Mouse (Mus musculus): ENCODE measurements at regions not wholly inside any gene's neighbourhood (a gene's known extent, or its start where the extent isn't known, plus 50 kb on each side); places are given as distances from the start of the nearest gene placed in this dataset.

DNA sequence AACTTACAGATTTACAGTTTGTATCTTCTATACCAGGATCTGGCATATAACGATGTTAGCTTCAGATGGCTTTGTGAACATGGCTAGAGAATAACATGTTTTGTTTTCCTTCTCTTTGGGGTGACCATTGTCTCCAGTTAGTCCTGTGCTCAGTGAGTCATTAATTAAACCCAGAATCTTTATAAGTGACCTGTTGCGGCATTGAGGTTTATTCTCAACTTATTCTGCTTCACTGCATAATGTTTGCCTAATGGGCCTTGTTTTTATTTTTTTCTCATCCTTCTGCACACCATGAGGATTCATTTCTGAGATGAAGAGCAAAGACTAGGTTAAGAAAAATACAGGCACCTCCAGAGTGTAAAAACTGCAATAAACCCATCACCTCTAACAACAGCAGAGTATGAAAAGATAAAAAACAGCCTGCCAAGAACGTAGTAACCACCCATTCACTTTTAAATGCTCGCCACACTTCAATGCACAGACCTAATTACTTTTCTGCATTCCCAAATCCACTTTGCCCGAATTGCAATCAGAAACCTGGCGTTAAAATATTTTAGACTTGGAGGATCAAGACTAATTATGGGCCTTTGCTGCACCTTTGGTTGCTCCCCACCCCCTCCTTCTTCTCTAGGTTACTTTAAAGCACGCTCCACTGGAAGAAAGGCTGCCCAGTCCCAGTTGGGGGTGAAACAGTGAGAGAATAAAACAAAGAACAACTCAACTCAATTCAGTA lies 381.5 kb upstream of the Nr2f1 start:
- DNase-seq = peak; percentile 70

DNA sequence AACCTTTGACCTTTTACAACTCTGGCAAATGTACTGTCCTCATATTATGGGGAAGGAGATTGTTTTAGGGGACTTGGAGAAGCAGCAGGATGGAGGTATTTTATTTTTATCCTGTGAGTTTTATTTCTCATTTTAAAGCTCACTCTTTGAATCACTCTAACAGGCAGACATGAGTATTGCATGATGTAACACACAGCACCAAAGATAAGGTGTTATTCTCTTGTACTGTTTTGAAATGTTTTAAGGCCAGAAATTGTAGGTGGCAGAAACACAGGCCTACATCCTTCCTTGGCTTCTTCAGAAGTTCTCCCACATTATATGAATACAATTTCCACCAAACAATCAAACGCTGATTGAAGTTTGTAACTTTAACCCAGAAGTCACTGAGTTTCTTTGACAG lies 377.9 kb upstream of the Nr2f1 start:
- no peak for DNase-seq

DNA sequence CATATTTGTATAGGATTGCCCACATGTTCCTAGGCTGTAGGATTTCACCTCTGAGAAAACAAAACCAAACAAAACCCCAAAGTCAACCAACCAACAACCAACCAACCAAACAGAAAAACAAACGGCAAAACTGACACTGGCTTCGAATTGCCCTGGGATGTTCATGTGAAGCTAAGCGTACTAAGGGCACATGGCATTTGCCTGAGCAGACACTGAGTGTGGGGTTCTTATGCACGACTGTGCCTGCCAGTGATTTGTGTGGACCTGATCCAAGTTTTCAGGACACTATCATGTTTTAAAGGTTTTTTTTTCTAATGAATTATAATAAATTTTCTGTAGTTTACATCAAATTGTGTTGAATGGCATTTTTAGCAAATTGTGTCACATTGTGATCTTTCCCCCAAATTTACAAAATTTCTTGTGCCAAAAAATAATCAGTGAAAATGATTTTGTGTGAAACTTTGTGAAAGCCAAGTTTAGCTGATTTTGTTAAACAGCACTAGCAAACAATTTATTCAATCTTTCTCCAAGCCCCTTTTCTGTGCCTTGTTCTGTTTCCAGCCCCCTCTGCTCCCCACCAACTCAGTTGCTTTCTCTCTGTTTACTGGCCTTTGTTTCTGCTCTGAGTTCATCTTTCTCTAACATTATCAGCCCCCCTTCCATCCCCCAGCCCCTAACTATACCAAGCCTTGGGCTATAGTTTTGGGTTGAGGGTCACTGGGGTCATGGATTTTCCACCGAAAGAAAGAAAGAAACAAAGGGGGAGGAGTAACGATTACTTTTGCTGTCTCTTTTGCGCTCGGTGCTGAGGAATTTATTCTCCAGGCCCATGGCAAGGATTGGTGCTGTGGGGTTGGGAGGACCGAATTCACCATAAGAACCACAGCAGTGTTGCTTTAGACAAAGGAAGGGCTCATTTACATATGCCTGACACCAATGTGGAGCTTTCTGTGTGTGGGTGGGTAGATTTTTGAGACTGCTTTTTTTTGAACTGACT lies 377.0 kb upstream of the Nr2f1 start:
- peak; percentile 73 for DNase-seq

DNA sequence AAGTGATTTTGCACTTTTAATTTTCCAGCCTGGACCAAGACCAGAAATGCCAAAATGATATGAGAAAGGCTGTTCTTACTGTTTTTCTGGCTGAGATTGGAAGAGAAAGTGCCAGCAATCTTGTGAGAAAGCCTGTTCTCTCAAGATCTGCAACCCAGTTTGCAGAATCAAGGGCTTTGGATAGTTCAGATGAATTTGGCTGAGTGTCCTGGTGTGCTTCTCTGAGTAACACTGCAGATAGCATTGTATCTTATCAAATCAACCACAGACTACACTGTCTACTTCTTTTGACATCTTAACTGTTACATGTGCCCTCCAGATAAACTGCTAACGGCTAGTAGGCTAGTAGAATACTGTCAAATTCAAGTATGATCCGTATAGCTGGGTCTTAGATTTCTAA lies 371.5 kb upstream of the Nr2f1 start:
- no peak for DNase-seq

DNA sequence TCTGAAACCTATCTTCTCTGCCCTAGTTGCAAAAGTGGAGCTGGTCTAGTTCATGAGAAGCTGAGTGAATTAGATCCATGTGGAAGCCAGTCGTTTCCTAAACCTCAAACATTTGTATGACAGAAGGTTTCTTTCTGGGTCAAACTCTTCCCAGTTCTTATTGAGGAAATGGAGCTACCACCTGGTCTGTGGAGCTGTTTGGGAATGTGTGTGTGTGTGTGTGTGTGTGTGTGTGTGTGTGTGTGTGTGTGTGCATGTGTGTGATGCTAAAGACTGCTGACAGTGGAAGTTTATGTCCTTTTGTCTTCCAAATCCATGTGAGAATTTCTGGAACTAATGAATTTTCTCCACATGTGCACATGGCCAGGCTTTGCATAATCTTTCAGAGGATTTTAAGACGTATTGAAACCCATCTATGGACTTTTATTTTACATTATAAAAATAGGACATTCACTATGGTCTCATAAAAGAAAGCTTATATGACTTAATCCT lies 324.9 kb upstream of the Nr2f1 start:
- no peak for DNase-seq

- no peak for DNase-seq
Observed at GRCm38 (mm10) chr13:78520771-78521170, 321.2 kb upstream of the Nr2f1 start.

- DNase-seq = no peak
Observed at GRCm38 (mm10) chr13:78520186-78520585, 320.6 kb upstream of the Nr2f1 start.

DNA sequence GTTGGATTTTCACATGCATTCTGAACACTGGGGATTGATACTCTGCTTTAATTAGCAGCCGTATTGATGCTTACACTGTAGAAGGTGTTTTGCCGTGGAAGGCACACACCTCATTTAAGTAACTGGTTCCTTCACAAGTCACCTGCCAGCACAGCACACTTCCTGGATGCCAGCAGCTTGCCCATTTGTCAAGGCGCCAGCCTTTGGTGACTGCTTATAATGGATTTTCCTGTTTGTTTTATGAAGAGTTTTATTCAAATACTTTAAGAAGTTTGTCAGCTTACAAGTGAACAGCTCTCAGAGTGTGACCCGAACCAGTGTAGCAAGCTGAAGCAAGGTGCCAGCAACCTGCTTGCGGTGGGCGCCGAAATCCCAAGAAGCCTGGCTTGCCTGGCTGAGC lies 301.0 kb upstream of the Nr2f1 start:
- DNase-seq = no peak

DNA sequence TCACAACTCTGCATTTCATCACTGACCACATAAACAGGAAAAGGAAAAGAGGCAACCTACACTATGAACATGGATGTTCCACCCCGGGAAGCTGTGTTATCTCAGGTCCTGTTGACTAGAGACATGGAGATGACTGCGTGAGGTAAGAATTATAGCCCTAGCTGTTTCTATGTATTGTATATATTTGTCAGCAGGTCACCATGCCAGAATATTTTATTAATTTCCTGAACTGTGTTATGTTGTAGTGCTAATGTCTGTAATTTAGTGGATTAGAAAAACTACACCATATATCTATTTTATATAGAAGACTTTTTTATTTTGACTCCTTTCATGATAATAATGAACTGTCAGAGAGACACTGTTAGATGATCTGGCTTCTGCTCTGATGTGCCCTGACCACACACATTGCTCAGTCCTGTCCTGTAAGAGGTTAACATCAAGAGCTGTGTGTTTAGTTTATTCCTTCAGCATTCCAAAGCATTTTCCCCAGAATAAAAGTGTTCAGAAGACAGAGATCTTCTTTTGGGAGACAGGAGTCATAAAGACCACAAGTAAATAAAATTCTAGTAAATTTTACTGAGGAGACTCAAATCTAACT lies 284.3 kb upstream of the Nr2f1 start:
- no peak for DNase-seq

GRCm38 (mm10) chr13:78482929-78483759 lies 283.6 kb upstream of the Nr2f1 start:
- DNase-seq = peak; percentile 23

- no peak for DNase-seq
Observed at GRCm38 (mm10) chr13:78451333-78452070, 251.9 kb upstream of the Nr2f1 start.

DNA sequence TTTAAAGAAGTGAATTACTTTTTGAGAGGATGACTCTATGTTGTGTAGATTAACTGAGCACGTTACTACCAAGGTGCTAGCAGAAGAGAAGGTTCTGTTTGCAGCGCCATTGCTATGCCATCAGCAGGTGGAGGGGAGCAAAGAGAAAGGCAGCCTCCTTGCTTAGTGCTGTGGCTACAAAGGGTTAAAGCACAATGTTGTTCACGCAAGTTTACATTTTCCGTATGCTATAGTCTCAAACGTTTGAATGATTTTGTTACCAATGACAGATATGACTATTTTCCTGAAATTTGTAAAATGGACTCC lies 247.1 kb upstream of the Nr2f1 start:
- no peak for DNase-seq

GRCm38 (mm10) chr13:78445891-78446725 lies 246.6 kb upstream of the Nr2f1 start:
- DNase-seq = peak; percentile 69

DNA sequence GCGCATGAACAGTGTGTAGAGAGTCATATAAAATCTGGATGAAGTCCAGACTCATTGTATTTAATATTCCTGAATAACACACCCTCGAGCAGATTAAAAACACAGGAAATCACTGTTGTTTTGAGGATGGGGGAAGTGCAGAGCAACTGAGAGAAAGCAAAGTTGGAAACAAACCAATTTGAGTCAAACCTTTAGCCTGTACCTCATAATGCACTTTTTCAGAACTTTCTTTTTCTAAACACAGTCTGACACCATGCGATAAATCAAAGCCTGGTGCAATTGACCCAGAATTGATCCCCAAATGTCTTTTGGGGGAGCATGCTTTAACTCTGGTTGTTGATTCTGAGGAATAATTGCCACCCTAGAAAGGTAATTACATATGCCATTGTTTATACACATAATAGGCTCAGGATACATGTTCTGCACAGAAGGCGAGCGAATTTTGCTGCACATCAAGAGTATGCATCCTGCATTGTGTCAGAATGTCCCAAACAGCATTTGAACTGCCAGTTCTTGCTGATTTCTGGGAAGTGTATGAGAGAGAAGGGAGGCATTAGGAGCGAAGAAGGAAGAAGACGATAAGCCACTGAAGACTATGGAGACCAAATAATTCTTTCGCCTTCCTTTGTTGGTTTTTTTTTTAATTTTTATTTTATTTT lies 245.3 kb upstream of the Nr2f1 start:
- no peak for DNase-seq

- DNase-seq = no peak
Observed at GRCm38 (mm10) chr13:78428469-78428868, 228.9 kb upstream of the Nr2f1 start.

GRCm38 (mm10) chr13:78428084-78428445 lies 228.5 kb upstream of the Nr2f1 start:
- no peak for DNase-seq

DNA sequence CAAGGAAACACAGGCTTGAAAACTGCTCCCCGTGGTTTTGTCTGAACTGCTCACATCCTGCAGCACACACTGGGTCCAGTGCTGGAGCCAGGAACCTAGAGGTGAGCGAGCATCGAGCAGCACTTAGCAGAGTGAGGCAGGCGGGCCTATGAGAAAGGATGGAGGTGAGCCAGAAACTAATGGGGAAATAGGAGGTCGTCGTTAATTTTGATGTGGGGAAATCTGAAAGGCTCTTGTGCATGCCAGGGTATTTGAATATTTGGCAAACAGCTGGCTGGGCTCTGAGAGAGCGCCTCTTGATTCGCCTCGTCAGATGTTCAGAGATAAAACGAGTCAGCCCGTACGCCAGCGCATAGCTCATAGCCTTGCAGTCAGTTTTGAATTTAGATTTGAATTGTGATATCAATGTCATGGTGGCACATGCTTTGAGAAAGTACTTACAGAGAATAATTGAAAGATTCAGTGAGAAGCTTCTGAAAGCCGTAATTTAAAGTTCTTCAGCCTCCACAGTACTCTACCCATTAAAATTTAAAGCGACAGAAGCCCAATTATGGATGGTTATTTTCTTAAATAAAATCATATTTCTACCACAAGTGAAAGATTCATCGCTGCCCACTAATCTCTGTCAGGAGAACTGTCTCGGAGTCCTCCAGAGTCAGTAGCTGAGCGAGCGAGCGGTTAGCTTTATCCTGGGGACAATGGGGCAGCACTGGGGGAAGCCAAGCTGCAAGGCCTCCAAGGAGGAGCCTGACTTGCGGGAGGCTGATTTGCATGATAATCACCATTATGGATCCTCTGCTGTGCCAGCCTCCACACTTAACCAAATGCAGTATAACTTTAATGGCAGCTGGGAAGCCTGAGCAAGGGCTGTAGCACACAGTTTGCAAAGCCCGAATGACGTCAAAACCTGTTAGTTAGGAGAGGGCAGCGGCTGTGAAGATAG lies 227.9 kb upstream of the Nr2f1 start:
- DNase-seq = peak; percentile 81

GRCm38 (mm10) chr13:78426306-78426921 lies 226.9 kb upstream of the Nr2f1 start:
- no peak for DNase-seq

DNA sequence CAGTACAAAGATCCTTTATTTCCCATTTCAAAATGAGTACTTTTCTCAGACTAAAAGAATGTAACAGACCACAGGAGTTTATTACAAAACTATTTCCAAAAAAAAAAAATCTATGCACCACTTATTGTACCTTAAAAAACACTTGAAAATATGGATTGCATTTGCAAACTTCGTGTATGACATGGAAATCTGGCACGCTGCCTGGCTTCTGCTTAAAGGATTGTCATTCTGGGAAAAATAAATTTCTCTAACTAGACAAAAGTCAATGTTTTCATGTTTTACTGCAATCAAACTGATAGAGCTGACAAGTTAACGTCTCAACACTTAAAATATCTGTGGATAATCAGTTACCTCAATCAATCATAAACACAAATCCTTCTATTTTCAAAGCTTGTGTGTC lies 205.5 kb upstream of the Nr2f1 start:
- no peak for DNase-seq

All from embryo, embryonic 11 days (tissue).